Mouse (Mus musculus): Measurements from ENCODE around the gene Odam.
A peak's percentile ranks its signal among the peaks of the same experiment; 100 is the strongest.

Gene Odam

DNA sequence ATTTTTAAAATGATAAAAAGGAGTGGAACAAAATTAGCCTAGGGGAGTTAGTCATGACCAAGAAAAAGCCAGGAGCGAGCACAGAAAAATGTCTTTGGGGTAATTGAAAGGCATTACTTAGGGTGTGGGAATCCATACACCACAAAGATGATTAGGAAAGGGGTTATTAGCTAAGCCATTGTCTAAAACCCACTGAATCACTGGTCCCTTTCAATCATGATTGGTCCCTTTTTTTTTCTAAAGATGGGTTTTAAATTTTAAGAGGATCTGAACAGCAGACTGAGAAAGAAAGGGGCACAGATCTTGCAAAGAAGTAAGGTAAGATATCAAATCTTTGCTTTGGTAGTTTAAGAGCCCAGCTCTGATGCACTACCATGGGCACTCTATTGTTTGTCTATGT is at the start of gene Odam:
TSS of gene Odam (plus strand) at position 301 of the 400 bp plus-strand sequence.
- no peak for DNase-seq (ENCODE audit: low spot score)

DNA sequence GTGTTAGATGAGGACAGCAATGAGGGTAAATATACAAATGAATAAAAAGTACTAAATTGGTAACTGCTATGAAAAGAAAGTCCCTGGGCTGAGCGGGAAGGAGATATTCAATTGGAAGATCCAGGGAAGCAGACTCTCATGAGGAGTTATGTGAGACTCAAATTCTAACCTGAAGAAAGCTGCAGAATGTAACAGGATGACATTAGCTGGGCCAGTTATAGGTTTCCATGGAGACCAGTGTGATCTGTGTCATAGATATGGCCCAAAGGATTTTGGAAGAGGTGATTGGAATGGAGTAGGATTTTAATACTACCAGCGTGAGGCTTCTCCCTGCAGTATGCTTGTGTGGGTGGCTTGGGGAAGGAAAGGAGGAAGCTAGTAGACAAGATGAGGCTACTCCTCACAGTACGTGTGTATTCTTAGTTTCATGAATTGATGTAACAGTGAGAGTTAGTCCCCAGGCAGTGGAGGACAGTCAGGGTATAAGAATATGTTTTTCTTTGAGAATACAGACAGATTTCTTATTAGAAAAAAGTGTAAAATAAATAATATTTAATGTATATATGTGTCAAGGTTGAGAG is 29.6 kb upstream of the Odam start:
- DNase-seq (ENCODE audit: low spot score) = no peak

DNA sequence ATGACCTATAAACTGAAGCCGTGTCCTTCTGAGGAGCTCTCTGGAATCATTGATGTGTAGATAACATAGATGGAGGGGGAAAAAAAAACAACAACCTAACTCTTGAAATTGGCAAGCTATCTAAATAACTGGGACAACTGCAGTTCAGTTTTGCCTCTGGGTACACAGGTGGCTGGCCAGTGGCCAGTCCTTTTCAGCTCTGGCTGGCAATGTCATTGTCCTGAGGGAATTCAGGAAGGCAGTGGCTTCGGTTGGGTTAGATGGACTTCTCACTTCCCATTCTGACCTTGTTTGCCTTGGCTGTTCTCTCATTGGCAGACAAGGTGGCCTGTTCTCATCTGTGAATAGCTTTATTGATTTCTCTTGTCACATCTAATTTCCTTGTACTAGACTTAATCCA is 14.7 kb upstream of the Odam start:
- peak; percentile 61 for DNase-seq (ENCODE audit: low spot score)

DNA sequence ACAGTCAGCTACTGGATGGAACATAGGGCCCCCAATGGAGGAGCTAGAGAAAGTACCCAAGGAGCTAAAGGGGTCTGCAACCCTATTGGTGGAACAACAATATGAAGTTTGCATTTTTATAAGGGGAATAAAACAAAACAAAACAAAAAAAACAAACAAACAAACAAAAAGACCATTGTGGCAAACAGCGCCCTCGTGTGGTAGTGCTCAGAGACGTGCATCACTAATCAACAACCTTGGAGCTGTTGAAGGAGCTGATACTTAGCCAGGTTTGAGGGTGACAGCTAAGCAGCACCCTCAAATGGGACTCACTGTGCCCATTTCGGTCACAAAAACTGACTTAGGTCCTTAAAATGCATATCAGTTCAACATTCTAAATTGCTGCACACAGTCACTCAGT is 13.4 kb upstream of the Odam start:
- DNase-seq (ENCODE audit: low spot score) = no peak

DNA sequence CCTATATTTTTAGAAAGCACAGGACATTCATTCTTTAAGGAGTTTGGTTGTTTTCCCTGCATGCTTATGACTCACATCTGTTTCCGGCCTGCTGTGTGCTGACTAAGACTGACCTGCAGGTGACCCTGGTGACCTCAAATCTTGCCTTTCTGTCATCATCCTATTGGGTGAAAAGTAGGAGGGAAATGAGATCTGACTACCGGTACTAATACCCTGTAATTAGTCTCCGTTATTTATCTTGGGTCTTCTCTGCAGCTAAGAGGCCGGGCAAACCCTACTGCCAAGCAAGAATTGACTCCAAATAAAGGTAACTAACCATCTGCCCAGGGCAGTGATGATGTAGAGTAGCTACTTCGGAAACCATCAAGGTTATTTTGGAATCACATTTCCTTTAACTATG is 40.5 kb downstream of the Odam start, which contains the start of gene Csn3:
TSS of gene Csn3 (plus strand) at position 208 of the 400 bp plus-strand sequence.
- peak; percentile 46 for DNase-seq (ENCODE audit: low spot score)

DNA sequence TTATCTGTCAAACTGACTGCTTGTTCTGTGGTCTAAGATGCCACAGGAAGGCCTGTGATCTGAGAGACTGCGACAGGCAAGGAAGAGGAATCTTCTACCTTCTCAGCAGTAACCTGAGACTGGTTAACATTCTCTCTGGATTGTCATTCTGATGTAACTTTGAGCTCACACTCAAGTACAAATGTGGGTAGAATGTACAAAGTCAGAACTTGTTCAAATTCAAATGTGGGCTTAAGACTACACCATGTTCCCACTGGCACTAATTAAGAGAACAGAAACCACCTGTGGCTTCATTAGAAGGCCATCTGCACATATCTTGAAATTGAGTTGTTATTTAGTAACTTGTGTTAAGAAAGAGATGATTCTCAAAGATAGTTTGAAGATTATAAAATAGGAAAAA is 46.8 kb downstream of the Odam start:
- no peak for DNase-seq (ENCODE audit: low spot score)

DNA sequence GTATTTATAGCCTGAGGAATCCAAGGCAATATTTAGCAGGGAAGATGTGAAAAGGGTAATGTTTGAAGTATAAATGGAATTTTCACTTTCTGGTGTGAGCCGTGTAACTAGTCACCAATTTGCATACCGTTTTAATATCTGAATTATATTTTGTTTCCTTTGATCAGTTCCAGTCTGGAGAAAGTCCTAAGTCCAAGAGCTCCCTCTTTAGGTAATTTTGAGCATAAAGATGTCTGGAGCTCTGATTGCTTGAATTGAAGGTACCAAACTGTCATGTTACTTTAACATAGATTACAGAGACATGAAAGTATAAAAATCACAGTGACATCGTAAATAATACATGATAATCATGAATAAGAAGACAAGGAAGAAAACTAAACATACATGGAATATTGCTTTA is 55.9 kb downstream of the Odam start:
- DNase-seq (ENCODE audit: low spot score) = peak; percentile 51

DNA sequence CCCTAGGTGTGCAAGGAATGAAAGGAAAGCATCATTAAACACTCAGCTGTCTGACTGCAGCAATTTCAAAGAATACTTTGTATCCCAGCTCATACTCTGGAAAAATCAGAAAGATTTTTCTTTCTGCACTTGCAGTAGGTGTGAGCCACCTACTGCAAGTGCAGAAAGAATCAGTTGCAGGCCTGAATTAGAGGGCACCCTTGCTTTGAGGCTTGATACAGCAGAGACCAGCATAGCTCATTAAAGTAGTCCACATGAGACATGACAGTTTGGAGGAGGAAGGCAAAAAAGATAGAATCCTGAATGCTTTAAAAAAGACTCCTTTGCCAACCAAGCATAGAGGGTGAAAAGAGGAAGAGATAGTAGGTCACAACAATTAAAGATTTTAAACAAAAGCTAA is 57.7 kb downstream of the Odam start:
- DNase-seq (ENCODE audit: low spot score) = no peak
